Mouse (Mus musculus): ENCODE data around the gene Atf7ip. TPM values are rescaled to one million over a fixed set of nuclear protein-coding genes. Genes with fewer than 3 reads are reported as not detected.
A peak's percentile ranks its signal among the peaks of the same experiment; 100 is the strongest.
"Not testable (repeated sequence)": the region's sequence is repeated elsewhere in the genome, so short reads cannot be mapped to it uniquely, and the experiment has no call there.

Atf7ip gene
- total RNA-seq (2014; fragmentation: Nextera tagmentation), result 121 and 135 TPM in 2 replicates
- total RNA-seq (2017), result 50.3 and 61.7 TPM in 2 replicates

GRCm38 (mm10) chr6:136505867-136506266 lies at the start of gene Atf7ip:
Atf7ip (plus strand) TSS chr6:136506167.
- ATAC-seq (replicated peaks; ENCODE audit: low FRiP score, low TSS enrichment, poor library complexity, severe bottlenecking), result not testable (repeated sequence)

DNA sequence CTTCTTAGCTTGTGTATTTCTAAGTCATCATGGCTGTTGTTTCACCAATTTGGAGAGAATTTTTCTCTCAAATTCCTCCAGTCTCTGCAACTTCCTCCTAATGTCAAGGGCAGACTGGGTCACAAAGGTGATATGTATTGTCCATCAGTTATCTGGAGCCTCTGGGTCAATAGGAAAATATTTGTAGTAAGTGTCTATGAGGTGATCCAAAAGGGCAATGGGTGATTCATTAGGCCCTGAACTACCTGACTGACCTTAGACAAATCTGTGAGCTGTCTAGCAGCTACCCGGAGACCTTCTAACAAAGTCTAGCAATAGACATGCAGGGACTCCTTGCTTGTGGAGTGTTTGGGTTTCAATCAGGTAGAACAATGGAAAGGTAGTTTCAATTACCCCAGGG lies 49.7 kb upstream of the Atf7ip start:
- no peak for ATAC-seq (replicated peaks; ENCODE audit: low FRiP score, low TSS enrichment, poor library complexity, severe bottlenecking)

- ATAC-seq (replicated peaks; ENCODE audit: low FRiP score, low TSS enrichment, poor library complexity, severe bottlenecking), result peak; percentile 72
Measured at GRCm38 (mm10) chr6:136459156-136459555, 46.8 kb upstream of the Atf7ip start.

DNA sequence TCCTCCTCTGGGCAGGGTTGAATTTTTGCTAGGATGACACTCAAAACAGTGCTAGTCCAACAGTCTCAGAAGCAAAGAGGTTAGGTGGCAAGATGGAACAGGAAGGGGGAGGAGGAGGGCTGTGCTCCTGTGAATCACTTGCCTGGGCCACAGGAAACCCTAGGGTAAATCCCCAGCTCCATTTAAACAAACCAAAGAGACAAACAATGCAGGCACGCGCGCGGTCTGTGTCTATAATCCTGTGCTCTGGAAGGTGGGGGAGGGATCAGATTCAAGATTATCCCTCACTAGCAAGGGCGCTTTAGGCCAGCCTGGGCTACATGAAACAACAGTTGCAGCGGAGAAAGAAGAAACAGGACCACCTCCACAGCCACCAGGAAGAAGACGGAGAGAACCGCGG lies 42.5 kb upstream of the Atf7ip start:
- no peak for ATAC-seq (replicated peaks; ENCODE audit: low FRiP score, low TSS enrichment, poor library complexity, severe bottlenecking)

DNA sequence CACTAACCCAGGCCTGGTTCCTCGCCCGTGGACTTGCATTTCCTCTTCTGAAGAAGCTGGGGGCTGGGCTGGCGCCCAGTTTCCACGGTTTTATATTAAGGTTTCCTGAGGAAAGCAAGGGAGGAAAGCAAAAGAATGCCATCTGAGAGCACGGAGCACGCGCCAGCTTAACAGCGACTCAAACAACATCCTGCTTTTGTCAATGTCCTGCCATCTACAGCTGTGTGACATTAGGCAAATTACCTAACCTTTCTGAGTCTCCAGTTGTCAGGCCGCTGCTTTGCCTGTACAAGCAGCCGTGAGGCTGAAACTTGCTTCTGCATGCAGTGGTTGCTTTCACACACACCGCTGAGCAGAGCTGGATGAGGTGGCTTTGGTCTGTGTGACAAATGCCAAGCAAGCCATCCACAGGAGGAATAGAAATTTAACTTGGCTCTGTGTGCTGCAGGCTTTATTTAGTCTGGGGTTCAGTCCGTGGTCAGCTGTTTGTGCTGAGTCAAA lies 41.8 kb upstream of the Atf7ip start:
- no peak for ATAC-seq (replicated peaks; ENCODE audit: low FRiP score, low TSS enrichment, poor library complexity, severe bottlenecking)

- no peak for ATAC-seq (replicated peaks; ENCODE audit: low FRiP score, low TSS enrichment, poor library complexity, severe bottlenecking)
Measured at GRCm38 (mm10) chr6:136465021-136465420, 40.9 kb upstream of the Atf7ip start.

DNA sequence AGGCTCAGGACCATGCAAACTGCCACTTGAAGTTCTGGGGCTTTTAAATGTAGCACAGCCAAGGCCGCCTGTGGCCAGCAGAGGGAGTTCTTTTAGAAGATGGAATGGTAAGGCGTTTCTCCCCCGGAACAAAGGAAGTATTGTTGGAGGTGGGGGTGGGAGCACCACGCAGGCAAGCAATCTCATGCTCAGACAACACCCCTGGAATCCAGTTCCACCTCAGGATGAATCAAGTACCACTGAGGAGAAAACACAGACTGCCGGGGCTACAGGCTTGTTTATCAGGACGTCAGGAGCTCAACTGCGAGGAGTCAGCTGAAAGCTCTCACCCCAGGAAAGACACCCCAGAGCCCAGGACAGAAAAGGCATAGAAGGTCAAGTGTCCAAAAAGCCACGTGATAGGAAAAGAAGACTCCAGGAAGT lies 40.0 kb upstream of the Atf7ip start:
- ATAC-seq (replicated peaks; ENCODE audit: low FRiP score, low TSS enrichment, poor library complexity, severe bottlenecking), result peak; percentile 28; the same call in 1 of the 2 replicates

- ATAC-seq (replicated peaks; ENCODE audit: low FRiP score, low TSS enrichment, poor library complexity, severe bottlenecking), result 0 out of 2 replicates have a peak, but pooled peaks have one; percentile 23
Measured at GRCm38 (mm10) chr6:136466956-136467750, 38.8 kb upstream of the Atf7ip start.

GRCm38 (mm10) chr6:136467837-136468236 lies 38.1 kb upstream of the Atf7ip start:
- ATAC-seq (replicated peaks; ENCODE audit: low FRiP score, low TSS enrichment, poor library complexity, severe bottlenecking), result no peak

DNA sequence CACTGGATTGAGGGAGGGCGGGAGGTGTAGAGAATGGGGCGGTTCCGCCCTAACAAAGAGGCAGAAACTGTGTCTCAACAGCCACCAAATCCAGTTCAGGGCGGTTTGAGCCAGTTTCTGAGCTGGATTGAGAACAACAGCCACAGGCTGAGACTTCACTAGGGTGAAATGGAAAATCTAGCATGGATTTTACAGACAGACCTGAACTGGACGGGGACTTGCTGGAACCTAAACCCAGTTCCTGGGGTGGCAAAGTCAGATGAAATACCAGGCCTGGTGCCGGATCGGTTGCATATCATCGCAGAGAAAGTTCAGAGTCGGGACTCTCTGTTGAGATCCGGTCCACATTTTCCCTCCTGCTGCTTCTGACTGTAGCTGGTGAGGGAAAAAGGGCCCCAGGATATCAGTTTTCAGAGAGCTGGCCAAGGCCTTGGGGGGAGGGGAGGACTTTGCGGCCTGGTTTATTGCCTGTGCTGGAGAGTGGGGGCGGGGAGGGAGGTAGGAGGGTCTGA lies 37.5 kb upstream of the Atf7ip start:
- peak; percentile 66 for ATAC-seq (replicated peaks; ENCODE audit: low FRiP score, low TSS enrichment, poor library complexity, severe bottlenecking)

DNA sequence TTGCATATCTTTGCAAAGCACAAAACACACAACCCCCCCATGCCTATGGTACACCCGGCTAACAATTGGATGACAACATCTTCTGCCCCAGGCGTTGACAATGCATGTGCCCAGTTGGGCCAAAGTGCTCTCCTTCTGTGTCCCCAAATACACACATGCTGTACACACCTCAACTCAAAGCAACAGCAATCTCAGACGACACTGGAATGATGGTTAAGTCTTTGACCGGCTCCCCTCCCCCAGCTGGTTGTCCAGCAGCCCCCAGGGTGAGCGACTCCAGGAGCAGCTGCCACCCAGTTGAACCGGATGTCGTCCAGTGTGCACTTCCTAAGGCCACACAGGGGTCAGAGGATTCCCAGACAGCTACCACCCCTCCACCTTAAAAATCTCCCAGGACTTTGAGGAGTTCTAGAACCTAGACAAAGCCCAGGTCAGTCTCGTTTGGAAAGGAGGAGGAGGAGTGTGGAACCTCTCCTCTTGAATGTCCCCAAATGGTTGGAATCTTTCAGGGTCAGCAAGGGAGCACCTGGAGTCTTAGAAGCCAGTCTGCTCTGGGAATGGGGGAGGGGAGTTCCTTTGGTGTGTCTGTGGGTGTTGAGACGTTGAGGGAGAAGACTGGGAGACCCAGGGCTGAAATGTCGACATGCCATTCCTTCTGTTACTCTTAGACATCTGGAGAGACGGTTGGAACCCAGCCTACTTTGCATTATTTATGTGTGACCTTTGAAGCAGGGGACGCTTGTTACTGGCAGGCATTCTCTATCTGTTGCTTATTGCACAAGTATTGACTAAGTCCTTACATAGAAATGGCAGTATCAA lies 36.8 kb upstream of the Atf7ip start:
- no peak for ATAC-seq (replicated peaks; ENCODE audit: low FRiP score, low TSS enrichment, poor library complexity, severe bottlenecking)

- no peak for ATAC-seq (replicated peaks; ENCODE audit: low FRiP score, low TSS enrichment, poor library complexity, severe bottlenecking)
Measured at GRCm38 (mm10) chr6:136469807-136470206, 36.2 kb upstream of the Atf7ip start.

- peak; percentile 3; the same call in 1 of the 2 replicates for ATAC-seq (replicated peaks; ENCODE audit: low FRiP score, low TSS enrichment, poor library complexity, severe bottlenecking)
Measured at GRCm38 (mm10) chr6:136470321-136471230, 35.4 kb upstream of the Atf7ip start.

DNA sequence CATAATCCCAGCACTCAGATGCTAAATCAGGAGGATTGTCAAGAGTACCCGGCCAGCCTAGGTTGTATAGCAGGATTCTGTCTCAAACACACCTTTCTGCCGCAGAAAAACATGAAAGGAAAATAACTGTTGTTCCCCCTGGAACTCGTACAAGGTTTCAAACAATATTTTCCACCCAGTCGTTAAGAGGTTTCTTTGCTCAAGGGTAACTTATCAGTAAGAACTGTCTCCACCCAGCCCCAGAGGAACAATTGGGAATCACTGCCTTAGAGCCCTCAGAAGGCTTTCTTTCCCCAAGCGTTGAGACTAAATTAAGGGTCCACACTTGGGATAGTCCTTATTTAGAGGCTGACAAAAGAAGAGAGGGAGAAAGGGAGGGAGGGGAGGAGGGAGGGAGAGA lies 34.4 kb upstream of the Atf7ip start:
- no peak for ATAC-seq (replicated peaks; ENCODE audit: low FRiP score, low TSS enrichment, poor library complexity, severe bottlenecking)

- peak; percentile 36 for ATAC-seq (replicated peaks; ENCODE audit: low FRiP score, low TSS enrichment, poor library complexity, severe bottlenecking)
Measured at GRCm38 (mm10) chr6:136472779-136473178, 33.2 kb upstream of the Atf7ip start.

DNA sequence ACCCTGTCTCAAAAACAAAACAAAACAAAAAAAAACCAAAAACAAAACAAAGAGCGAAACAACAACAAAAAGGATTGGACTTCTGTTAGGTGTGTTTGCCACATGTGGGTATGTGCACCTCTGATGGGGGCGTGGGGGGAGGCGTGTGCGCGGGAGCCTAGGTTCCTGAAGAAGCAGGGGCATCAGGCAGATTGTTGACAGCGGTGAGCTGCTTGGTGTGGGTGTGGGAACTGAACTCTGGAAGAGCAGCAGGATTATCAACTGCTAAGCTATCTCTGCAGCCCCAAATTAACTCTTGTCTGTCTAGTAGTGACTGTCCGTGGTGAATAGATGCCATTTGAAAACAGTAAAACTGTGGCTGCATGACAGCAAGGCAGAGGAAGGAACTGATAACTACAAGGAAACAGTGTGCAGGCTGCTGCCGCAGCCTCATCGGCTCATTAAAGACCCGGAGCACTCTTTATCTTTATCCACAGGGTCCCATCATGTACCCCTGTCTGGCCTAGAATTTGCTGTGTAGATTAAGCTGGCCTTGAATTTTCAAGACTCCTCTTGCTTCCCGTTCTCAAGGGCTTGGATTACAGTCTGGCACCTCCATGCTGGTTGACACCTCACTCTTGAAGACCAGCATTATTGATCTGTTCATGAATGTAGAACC lies 32.4 kb upstream of the Atf7ip start:
- ATAC-seq (replicated peaks; ENCODE audit: low FRiP score, low TSS enrichment, poor library complexity, severe bottlenecking), result peak; percentile 49

DNA sequence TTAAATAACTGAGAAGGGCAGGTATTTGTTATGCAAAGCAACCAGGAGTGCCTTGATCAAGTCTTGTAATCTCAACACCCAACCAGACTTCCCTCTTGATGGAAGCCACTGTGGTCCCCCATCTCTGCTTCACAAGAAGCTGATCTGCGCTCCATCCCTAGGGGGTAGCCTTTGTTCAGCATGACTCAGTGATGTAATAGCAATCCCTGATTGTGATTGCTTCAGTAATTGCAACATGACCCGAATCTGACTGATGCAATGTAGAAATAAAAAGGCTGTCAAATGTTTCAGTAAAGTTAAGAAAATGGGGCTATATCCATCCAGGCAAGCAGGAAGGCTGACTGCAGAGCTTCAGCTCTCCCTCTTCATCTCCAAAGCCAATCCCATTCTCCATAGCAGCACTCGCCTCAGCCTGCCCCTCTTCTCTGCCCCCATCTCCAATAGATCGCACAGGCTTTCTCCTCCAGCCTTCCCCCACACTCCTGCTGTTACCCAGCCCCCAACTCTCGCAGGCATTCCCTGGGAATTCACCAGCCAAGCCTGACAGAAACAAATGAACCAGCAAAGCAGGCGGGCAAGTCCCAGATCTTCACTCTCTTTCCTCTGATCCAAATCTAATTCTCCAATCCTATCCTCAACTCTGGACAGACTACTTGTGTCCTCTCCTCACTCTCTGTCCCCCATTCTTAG lies 30.7 kb upstream of the Atf7ip start:
- no peak for ATAC-seq (replicated peaks; ENCODE audit: low FRiP score, low TSS enrichment, poor library complexity, severe bottlenecking)

GRCm38 (mm10) chr6:136477878-136478277 lies 28.1 kb upstream of the Atf7ip start:
- no peak for ATAC-seq (replicated peaks; ENCODE audit: low FRiP score, low TSS enrichment, poor library complexity, severe bottlenecking)

All from megakaryocyte-erythroid progenitor cell, adult 5-6 weeks (primary cell).